Mouse (Mus musculus) liver, adult 2 months (tissue): ENCODE measurements at regions not wholly inside any gene's neighbourhood (a gene's known extent, or its start where the extent isn't known, plus 50 kb on each side); places are given as distances from the start of the nearest gene placed in this dataset.

Experiments
- DNase-seq: peaks from one replicate; pipeline ENCODE4 v3.0.0-alpha.2; 2011; ENCODE audit warnings: low read depth, low spot score; ENCODE audit errors: extremely low read depth
- H3K27ac ChIP-seq: fragments of 200-500 bp; replicated peaks from 2 replicates; pipeline ENCODE4 v1.5.1; 2012; ENCODE audit warnings: low read depth, mild to moderate bottlenecking, control low read depth, inconsistent platforms, low read length; ENCODE audit not compliant: insufficient read depth
- H3K27me3 ChIP-seq: fragments of 200-500 bp; 2 replicates; pipeline ENCODE4 v1.6.1; 2012; ENCODE audit warnings: mild to moderate bottlenecking, moderate library complexity, low read length, inconsistent platforms; ENCODE audit not compliant: control insufficient read depth, insufficient read depth
- H3K36me3 ChIP-seq: fragments of 200-500 bp; 2 replicates; pipeline ENCODE4 v1.6.1; 2012; ENCODE audit warnings: low read length, inconsistent platforms; ENCODE audit not compliant: control insufficient read depth, insufficient read depth
- H3K4me1 ChIP-seq: fragments of 200-500 bp; 2 replicates; pipeline ENCODE4 v1.6.1; 2011; ENCODE audit warnings: low read length; ENCODE audit not compliant: control insufficient read depth, insufficient read depth
- H3K4me3 ChIP-seq: fragments of 200-500 bp; 2 replicates; pipeline ENCODE4 v1.5.1; 2011; ENCODE audit warnings: low read depth, mild to moderate bottlenecking, control low read depth, low read length, moderate library complexity; ENCODE audit not compliant: insufficient read depth
- H3K79me2 ChIP-seq: fragments of 200-500 bp; 2 replicates; pipeline ENCODE4 v1.6.1; 2012; ENCODE audit warnings: inconsistent platforms, mild to moderate bottlenecking, low read length, moderate library complexity; ENCODE audit not compliant: control insufficient read depth, insufficient read depth
- H3K9ac ChIP-seq: fragments of 200-500 bp; 2 replicates; pipeline ENCODE4 v1.6.1; 2012; ENCODE audit warnings: low read depth, mild to moderate bottlenecking, control low read depth, inconsistent platforms, low read length
- CTCF ChIP-seq: fragments of 200-500 bp; IDR thresholded peaks from 2 replicates; pipeline ENCODE4 v1.5.1; 2011; ENCODE audit warnings: low read depth, low read length, control low read depth
- POLR2A ChIP-seq: fragments of 200-500 bp; IDR thresholded peaks from 2 replicates; pipeline ENCODE4 v1.6.1; 2011; ENCODE audit warnings: low read length, control low read depth; ENCODE audit not compliant: insufficient read depth; ENCODE audit errors: extremely low read depth
- WGBS: fragments of 180-500 bp; shearing (Covaris S2); methylation state at CpG from one replicate; pipeline ENCODE4 v1.1.7; 2018; 5-methylcytosine and 5-hydroxymethylcytosine counted together

- H3K4me1 ChIP-seq, result peaks cover 4% of the 10 kb centered on the region; the same call in 1 of the 2 replicates
These were observed 76.4 kb upstream of the Cep85l start for GRCm38 (mm10) chr10:53456027-53456713.

GRCm38 (mm10) chr10:53444789-53445188 is 65.0 kb upstream of the Cep85l start:
- Histone ChIP-seq H3K27me3 (no peaks in the 10 kb centered on the region), H3K4me3 (no peak overlapping the region), H3K27ac (no peak overlapping the region), H3K36me3 (no peaks in the 10 kb centered on the region), H3K4me1 (no peaks in the 10 kb centered on the region), H3K79me2 (no peaks in the 10 kb centered on the region), H3K9ac (no peak overlapping the region)
- no peak for DNase-seq
- 71% methylated on average over 3 of the region's 3 CpGs for whole genome bisulfite sequencing
- TF ChIP-seq CTCF (no peak), POLR2A (no peak)

More at GRCm38 (mm10) chr10:53456027-53456713, 76.4 kb upstream of the Cep85l start:
- 41% methylated on average over 4 of the region's 4 CpGs for WGBS
- H3K36me3 ChIP-seq, result no peaks in the 10 kb centered on the region
- H3K27me3 ChIP-seq, result no peaks in the 10 kb centered on the region
- no peaks in the 10 kb centered on the region for H3K79me2 ChIP-seq
- TF ChIP-seq CTCF, result no peak
- TF ChIP-seq POLR2A, result no peak
- H3K27ac ChIP-seq, result no peak overlapping the region
- no peak for DNase-seq
- no peak overlapping the region for H3K9ac ChIP-seq
- H3K4me3 ChIP-seq, result no peak overlapping the region

- H3K4me1 ChIP-seq, result no peaks in the 10 kb centered on the region
- WGBS, result 91% methylated on average over 1 of the region's 1 CpGs
- H3K27ac ChIP-seq, result no peak overlapping the region
- TF ChIP-seq CTCF (no peak), POLR2A (no peak)
- no peaks in the 10 kb centered on the region for H3K36me3 ChIP-seq
- no peaks in the 10 kb centered on the region for H3K27me3 ChIP-seq
- H3K79me2 ChIP-seq, result no peaks in the 10 kb centered on the region
- no peak overlapping the region for H3K9ac ChIP-seq
- H3K4me3 ChIP-seq, result no peak overlapping the region
- no peak for DNase-seq
These were observed 63.7 kb upstream of the Cep85l start for GRCm38 (mm10) chr10:53443443-53443842.

- DNase-seq, result no peak
These were observed 63.2 kb upstream of the Cep85l start for GRCm38 (mm10) chr10:53442912-53443311.

GRCm38 (mm10) chr10:53440251-53440650 is 60.5 kb upstream of the Cep85l start:
- WGBS, result 90% methylated on average over 1 of the region's 1 CpGs
- no peak for DNase-seq
- H3K79me2 ChIP-seq, result no peaks in the 10 kb centered on the region
- H3K27ac ChIP-seq, result no peak overlapping the region
- H3K36me3 ChIP-seq, result no peaks in the 10 kb centered on the region
- H3K9ac ChIP-seq, result no peak overlapping the region
- no peak for TF ChIP-seq CTCF
- TF ChIP-seq POLR2A, result no peak
- H3K4me1 ChIP-seq, result peaks cover 4% of the 10 kb centered on the region; the same call in 1 of the 2 replicates
- no peaks in the 10 kb centered on the region for H3K27me3 ChIP-seq
- H3K4me3 ChIP-seq, result no peak overlapping the region

More at GRCm38 (mm10) chr10:53442912-53443311, 63.2 kb upstream of the Cep85l start:
- TF ChIP-seq POLR2A, result no peak
- TF ChIP-seq CTCF, result no peak
- 98% methylated on average over 14 of the region's 14 CpGs for WGBS
- Histone ChIP-seq H3K79me2 (no peaks in the 10 kb centered on the region), H3K27ac (no peak overlapping the region), H3K27me3 (no peaks in the 10 kb centered on the region), H3K4me3 (no peak overlapping the region), H3K9ac (no peak overlapping the region), H3K36me3 (no peaks in the 10 kb centered on the region), H3K4me1 (no peaks in the 10 kb centered on the region)

- no peak for DNase-seq
- H3K27ac ChIP-seq, result no peak overlapping the region
- H3K4me1 ChIP-seq, result peaks cover 6% of the 10 kb centered on the region; the same call in 1 of the 2 replicates
- no peaks in the 10 kb centered on the region for H3K79me2 ChIP-seq
- no peak overlapping the region for H3K9ac ChIP-seq
- no peaks in the 10 kb centered on the region for H3K36me3 ChIP-seq
- H3K27me3 ChIP-seq, result no peaks in the 10 kb centered on the region
- H3K4me3 ChIP-seq, result no peak overlapping the region
- whole genome bisulfite sequencing, result 85% methylated on average over 4 of the region's 4 CpGs
- TF ChIP-seq POLR2A (no peak), CTCF (no peak)
These were observed 58.6 kb upstream of the Cep85l start for GRCm38 (mm10) chr10:53438388-53438787.
